Mouse (Mus musculus) layer of hippocampus, adult 8-10 months (tissue): ENCODE data around the gene F5. TPM values are rescaled to one million over a fixed set of nuclear protein-coding genes. Genes with fewer than 3 reads are reported as not detected.

Experiments
- DNase-seq, 2 experiments: peaks; one replicate each; pipeline ENCODE4 v3.0.0; 2022; ENCODE audit warnings: low spot score in 2 of 2
- total RNA-seq, 4 experiments: library from RNA; stranded (reverse); gene quantifications; 2 replicates each; pipeline ENCODE4 v1.2.4; 2022

F5 gene
- total RNA-seq: 1 to 10 TPM in 2 of 4 experiments, under 1 TPM in 2; 0.26 to 1.8 (median 0.95) TPM

DNA sequence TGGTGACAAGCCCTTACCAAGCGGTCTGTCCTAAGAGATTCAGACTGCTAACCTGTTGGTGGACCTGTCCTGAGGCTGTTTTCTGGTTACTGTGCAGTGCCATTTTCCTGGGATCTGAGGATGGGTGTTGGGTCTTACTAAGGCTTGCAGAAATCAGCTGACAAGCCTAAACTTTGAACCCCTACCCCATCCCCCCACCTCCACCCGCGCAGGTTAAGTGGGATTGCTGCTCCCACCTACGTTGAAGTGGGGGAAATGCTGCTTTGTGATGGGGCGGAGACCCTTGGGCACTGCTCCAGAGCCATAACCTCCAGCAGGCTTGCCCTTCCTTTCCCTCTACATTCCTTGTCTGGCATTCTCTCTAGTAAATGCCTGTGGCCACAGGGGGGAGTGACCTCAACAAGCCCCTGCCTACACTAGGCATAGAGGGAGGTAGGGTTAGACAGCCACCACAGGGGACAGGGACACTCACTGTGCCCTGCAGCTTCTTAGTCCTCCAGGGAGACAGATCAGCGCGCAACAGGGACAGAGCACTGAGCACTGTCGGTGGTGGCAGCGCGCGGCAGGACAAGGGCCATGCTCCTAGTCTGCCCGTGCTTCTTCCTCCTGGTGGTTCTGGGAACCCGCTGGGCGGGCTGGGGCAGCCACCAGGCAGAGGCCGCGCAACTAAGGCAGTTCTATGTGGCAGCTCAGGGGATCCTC lies at the start of gene F5:
TSS of gene F5 (plus strand) at position 452 of the 702 bp plus-strand sequence.
- no peak for DNase-seq

DNA sequence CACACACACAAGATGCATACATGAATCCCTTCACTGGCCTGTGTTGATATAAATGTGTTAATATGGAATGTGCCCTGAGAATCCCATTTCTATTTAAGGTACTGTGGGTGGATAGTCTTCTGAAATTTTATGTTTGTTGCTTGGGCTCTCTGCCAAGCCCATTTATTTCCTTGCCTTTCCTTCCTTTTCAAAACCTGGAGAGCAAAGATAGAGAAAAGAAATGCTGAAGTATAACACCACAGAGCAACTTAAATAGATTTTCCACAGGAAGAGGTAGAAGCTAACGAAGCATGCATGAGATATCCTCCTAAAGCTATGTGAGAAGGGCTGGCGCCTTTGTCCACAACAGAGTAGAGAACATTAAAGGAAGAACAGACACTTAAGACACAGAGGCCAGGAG lies 41.9 kb upstream of the F5 start:
- DNase-seq: no peak

DNA sequence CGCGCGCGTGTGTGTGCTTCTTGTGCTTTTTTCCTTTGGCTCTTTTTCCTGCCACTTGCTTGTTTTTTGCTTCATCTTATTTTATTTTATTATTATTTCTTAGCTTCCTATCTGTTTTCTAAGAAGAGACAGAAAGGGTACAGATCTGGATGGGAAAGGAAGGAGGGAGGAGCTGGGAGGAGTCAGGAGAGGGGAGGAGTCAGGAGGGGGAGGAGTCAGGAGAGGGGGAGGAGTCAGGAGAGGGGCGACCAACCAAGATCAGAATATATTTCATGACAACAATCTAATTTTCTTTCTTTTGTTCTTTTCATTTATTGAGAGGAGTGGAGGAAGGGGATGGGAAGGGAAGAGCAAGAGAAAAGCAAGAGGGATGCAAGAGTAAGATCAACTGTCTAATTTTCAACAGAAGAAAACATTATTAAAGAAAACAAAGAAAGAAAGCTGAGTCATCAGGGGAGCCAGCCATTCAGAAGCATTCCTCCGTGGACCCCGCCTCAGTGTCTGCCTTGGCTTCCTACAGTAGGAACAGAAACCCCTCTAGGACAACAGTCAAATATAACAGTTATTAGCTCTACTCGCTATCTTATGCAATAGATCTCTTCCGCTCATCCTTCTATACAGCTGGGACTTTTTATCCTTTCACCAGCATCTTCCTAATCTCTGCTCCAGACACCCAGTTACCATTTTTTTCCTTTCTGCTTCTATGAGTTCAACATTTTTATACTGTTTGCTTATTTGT lies 40.9 kb upstream of the F5 start:
- no peak for DNase-seq

DNA sequence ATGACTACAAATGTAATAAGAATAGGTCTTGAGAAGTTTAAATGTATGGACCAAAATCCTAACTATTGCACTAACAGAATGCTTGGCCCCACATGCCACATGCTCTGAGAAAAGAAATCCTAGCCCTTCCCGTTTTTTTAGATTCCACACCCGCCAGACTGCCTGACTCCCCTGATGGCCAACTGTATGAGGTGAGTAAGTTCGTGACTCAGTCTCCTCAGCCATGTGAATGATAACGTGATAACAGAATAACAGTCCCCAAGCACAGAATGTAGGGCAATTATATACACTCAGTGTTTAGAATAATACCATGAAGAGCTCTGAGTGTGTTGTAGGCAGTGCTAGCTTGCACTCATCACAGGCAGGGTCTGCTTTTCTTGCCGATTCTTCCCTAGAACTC lies 37.4 kb upstream of the F5 start:
- DNase-seq: no peak

DNA sequence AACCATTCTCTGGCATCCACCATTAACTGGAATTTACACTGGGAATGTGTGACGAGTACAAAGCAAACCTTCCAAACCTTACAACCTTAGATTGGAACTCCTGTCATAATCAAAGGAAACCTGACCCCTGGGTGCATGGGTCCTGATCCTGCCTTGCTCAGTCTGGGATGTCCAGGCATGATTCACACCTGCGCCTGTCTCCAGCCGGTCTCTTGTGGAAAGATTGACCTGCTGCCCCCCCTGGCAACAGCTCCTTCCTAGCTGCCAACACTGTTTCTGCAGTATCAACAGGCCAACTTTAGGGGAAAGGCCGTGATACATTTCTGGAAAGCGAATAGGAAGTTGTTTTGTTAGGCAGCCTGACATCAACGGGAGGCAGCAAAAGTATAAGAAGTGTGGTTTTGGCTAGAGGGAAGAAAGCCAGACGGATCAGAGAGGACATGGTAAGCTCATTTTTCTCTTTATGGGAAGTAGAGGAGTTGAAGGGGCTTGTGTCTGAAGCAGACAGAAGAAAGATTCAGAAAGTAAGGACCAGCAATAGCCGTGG lies 36.6 kb upstream of the F5 start, which contains the start of gene Selp:
TSS of gene Selp (plus strand) at position 318 of the 547 bp plus-strand sequence.
- DNase-seq: no peak

DNA sequence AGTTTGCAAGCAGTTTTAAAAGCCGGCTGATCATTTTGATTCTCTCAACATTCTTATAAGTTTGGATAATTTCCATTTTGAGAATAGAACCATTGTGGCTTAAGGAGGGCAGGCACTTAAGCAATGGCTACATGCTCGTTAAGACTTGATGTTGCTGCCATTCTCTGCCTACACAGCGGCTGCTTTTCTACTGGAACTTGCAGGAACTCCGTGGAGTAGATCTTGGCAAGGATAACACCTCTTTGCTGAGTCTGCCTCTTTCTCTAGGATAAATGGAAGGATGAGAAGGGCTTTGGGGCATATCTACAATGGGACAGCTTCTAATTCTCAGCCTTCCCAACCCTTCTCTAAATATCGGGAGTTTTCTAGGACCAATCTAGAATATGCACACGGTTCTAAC lies 36.0 kb upstream of the F5 start:
- DNase-seq: no peak

DNA sequence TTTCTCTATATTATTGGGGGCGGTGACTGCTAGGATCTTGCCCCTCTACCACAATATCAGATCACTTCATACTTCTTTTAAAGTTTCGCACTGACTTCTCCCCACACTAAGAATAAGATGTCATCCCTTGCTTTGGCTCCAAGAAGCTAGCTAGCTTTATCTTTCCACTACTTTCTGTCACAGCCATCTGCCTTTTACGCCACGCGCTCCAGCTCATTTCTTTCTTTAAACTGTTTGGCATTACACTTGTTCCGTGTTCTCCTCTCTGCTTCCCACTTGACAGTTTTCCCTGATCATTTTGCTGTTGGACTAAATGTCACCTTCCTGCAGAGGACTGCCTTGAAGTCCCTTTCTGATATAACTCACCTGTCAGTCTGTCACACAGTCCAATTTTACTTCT lies 33.8 kb upstream of the F5 start:
- DNase-seq: no peak

DNA sequence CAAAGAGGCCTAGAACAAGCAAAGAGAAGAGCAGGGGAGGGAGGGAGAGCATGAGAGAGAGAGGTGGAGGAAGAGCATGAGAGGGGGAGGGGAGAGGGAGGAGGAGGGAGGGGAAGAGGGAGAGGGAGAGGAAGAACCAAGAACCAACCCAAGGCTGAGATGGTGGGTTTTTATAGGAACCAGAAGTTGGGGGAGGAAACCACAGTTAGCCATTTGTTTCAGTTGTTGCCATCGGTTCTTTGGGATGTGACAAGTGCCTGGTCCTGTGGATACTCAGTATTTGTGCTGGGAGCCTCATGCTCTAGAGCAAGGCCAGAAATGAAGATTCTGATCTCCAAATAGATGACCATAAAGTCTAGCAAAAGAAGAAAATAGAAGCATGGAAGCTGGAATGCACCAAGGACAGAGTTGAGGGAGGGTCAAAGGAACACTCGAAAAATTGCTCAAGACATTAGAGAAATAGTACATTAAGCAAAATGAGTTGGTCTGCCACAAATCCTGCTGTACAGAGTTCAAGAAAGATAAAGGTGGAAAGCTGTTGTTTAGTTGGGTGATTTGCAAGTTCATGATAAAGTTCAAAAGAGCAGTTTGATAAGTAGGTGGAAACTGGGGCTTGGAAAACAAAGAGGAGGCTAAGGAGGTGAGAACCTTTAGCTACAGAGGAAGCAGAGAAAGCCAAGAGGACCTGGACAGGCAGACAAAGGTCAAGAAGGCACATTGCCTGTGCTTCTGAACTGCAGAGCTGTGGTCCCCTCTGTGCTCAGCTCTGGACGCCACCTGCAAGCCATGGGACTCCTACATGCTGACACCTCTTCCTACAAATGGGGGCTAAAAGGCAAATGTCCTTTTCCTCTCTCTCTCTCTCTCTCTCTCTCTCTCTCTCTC lies 31.5 kb upstream of the F5 start:
- DNase-seq: no peak

DNA sequence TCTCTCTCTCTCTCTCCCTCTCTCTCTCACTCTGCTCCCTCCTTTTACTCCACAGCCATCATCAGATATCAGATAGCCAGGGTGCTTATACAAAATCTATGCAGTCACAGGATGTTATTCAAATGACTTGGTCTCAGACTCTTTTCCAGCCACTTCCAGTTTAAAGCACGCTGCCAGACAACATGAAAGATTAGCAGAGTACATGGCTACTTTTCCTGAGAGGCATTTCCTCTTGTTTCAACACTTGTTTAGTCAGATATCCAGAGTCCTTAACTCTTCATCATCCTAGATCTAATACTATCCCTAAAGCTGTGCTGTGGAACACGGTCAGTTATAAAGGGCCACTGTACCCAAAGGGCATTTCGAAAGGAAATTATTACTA lies 30.9 kb upstream of the F5 start:
- no peak for DNase-seq

DNA sequence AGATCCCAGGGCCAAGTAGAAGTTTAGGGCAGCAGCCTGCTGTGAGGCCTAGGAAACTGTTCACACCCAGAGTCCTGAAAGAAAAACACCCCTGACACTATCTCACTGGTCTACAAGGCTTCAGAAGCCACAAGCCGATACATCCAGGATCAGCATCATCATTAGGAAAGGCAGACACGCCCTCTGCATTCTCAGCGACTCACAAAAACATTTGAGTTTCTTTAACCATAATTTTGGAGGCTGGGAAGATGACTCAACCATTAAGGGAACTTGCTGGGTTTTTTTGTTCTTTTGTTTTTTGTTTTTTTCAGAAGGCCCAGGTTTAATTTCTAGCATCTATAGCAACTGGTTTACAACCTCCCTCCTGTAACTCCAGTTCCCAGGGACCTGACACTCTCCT lies 27.8 kb upstream of the F5 start:
- DNase-seq: no peak

DNA sequence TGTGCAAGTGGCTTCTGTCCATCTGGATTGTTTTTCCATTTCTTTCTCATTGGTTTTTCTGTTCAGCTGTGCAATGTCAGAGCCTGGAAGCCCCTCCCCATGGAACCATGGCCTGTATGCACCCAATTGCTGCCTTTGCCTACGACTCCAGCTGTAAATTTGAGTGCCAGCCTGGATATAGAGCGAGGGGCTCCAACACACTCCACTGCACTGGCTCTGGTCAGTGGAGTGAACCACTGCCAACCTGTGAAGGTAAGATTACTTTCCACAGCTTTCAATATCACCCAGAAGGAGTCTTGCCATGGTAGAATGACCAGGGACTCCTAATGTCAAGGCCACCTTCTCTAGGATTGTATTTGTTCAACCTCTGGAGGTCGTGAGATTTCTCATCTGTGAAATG lies 21.6 kb upstream of the F5 start:
- DNase-seq: no peak

DNA sequence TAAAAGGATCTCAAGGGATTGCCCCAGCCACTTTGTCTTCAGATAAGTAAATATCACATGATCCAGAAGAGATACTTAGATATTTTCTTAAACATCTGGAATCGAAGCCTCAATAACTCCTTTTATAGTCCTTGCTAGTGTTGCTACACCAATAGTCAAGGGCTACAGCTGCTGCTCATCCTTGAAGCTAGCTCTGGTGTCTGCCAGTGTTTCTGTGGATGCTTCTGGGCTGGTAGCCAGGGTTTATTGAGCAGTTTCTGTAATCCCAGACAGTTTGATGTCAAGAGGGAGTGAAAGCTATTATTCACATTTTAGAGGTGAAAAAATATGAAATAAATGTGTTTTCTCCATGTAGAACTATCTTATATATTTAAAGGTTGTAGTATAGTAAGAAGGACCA lies 19.0 kb upstream of the F5 start:
- no peak for DNase-seq

DNA sequence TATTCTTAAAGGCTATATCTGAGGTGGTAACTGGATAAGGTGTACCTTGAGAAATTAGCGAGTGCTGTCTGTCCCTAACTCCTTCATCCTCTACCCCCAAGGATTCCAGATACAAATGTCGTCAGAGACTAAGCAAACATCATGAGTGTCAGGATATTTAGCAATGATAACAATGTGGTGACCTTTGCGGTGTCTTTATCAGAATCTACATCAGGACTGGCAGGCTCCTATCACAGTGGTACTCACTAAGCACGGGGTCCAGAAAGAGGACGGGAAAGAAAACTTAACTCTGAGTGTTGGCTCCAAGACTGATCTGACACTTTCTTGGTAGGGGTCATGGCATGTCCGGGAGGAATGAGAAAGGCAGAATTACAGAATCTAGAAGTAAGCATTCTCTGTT lies 17.5 kb upstream of the F5 start:
- DNase-seq: no peak

DNA sequence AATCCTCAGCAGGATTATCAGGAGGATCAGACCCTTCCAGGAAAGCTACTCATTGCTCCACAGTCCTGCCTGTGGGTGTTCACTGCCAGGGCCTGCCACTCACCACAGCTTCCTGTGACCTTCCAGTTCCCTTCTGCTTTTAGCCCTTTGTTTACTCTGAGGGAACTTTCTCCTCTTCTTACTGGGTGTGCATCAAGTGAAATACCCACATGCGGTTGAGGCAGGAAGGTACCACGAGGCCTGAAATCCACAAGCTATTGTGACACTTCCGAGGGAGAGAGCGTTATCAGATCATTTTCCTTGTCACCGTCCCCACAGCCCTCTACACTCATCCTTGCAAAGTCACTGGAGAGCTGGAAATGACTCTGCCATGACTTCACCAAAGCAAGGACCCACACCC lies 16.3 kb upstream of the F5 start:
- DNase-seq: no peak

DNA sequence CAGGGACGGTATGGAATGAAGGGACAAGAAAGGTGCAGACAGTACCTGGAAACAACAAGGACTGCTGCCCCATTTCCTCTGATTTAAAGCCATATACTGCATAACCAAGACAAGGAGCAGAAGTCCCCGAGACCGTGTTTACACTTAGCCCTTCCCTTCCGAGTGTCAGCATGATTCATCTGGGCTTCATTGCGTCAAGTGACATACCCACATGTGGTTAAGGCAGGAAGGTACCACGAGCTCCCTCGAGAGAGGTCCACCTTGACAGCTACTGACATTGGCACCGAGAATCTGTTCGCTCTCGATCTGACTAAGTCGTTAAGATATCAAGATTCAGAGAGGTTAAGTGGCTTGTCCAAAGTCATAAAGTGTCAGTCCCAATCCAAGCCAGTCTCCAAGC lies 15.7 kb upstream of the F5 start:
- DNase-seq: no peak

DNA sequence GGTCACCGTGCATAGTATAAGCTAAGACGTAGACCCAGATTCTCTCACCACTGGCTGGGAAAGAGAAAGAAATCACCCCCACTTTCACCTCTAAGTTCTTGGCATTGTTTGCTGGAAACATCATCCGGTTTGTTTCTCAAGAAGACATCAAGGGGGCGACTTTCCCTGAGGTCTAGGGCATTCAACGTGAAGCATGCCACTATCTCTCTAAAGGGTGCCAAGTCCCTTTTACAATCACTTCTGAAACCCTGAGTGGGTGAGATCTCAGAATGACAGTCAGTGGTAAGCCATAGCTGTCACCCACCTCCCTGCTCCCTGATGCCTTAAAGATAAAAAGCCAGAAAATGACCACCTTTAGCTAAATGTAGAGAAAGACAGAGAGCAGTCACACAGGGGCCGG lies 15.0 kb upstream of the F5 start:
- no peak for DNase-seq

DNA sequence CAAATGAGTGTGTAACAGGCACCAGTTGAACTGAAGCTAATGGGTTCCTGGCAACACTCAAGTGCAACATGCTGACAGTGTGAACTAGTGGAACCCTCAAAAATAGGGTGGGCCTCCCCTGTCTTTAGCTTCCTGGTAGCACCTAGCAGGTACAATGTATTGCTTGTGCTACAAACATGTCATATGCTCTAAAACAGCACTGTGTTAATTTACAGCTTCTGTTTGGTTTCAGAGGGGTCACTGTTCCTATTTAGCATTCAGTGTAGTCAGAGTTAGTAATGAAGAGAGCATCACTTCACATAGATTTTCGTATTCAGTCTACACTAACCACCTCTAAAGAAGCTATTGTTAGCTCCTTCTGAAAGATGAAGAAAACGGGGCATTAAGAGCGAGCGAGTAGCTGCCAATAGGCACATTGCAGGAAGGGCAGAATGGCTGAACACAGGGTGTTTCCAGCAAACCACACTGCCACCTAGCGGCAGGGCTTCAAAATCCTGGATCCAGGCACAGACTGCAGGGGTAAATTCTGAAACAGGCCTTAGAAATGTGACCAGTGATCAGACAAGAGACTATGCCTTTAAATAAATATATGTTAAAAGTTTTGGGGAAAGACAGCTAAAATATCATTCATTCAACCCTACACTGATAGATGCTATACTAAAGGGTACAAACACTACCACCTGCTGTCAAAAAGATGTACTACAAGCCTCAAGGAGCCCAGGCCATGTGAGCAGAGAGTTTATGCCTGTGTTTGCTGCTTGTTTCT lies 13.1 kb upstream of the F5 start:
- peak; percentile 30 to 81 for DNase-seq

DNA sequence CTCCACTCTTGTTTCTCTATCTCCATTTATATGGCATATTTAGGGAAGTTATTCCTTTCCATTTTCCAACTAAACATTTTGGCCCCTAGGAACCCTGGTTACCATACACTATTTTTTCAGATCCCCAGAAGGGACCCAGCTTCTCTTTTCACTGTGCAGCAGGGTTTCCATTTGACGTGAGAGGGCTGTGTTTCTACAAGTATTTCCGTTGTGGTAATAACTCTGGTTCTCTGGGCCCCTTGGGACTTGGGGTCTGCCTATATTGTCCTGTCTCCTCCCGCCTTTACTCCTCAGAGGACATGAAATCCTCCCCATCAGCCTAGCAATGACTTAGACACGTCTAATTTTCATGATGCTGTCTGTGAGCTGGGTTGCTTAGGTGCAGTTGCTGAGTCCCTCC lies 12.2 kb upstream of the F5 start:
- DNase-seq: no peak

DNA sequence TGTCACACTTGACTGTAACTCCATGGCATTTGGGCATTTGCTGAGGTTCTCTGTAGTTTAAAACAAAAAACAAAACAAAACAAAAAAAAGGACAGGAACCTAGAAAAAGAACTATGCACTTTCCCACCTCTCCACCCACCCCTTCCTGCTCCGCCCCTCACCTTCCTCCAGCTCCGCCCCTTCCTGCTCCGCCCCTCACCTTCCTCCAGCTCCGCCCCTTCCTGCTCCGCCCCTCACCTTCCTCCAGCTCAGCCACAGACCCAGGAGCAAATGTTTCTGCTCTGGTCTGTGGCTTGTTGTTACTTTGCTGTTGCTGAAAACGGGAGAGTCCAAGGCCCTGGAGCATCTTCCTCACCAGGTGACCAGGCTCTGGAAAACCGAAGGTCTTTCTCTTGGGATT lies 2.6 kb upstream of the F5 start:
- no peak for DNase-seq

DNA sequence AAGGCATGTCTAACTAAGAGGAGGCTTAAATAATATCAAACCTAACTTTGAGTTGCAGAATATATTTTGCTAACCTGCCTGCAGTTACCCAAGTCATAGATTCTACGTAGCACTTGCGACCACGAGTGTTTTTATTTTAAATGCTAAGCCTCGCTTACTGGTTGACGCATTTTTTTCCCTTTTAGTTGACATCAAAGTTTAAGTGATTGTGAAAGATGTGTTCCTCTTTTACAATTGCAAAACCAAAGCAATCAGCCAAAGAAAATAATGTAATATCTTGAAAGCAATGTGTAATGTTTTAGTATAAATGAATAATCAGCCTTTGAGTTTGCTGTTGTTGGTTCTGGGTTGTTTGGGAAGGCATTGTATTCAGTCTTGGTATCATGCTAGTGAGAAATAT lies 1.2 kb downstream of the F5 start:
- DNase-seq: no peak

DNA sequence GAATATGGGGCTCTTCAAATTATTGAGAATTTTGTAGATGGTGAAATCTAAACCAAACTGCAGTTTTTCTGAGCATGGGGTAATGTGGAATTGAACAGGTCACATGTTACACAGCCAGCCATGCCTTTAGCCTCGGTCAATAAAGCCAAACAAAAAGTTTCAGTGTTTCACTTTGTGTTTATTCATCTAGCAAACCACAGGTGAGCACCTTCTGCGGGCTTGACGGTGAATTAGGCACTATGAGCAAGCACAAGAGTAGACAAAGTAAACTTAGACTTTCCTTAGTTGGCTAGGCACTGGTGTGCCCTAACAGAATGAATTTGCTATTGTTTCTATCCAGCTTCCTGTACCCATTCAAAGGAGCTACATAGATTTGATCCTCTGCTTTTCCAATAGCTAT lies 3.3 kb downstream of the F5 start:
- DNase-seq: no peak
